Mouse (Mus musculus): Measurements from ENCODE around the gene Zfp239. TPM values are rescaled to one million over a fixed set of nuclear protein-coding genes. Genes with fewer than 3 reads are reported as not detected.
"Not testable (repeated sequence)": the region's sequence is repeated elsewhere in the genome, so short reads cannot be mapped to it uniquely, and the experiment has no call there.

Gene Zfp239
- total and polyA plus RNA-seq, 3 experiments, result 18.6 to 20.4 TPM; not detected in 1

DNA sequence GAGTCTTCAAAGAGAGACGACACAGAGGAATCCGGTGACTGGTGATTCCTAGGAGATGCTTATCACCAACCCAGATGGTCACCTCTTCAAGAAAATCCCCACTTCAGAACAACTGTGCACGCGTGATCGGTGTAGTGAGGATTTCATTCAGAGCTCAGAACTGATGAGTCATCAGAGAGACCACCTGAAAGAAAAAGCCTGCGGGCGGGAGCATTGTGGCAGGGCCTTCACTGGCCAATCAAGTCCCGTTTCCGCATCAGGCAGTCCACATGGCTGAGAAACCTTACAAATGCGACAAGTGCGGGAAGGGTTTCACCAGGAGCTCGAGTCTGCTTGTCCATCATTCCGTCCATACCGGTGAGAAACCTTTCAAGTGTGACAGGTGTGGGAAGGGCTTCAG lies 9.1 kb downstream of the Zfp239 start:
- Histone ChIP-seq H3K27me3 (ENCODE audit: control insufficient read depth in 1 of 2, insufficient read depth in 2 of 2, low read length in 2 of 2) (no peaks in the 10 kb centered on the region), H3K9ac (ENCODE audit: control insufficient read depth, low read depth, low read length, poor library complexity, severe bottlenecking) (no peak overlapping the region), H3K4me1 (ENCODE audit: control insufficient read depth in 1 of 2, insufficient read depth in 2 of 2, low read length in 2 of 2) (no peaks in the 10 kb centered on the region), H3K79me2 (ENCODE audit: control insufficient read depth, insufficient read depth, low read length, poor library complexity) (no peaks in the 10 kb centered on the region), H3K36me3 (ENCODE audit: control insufficient read depth in 1 of 2, insufficient read depth in 2 of 2, low read length in 2 of 2) (no peaks in the 10 kb centered on the region), H3K4me3 (ENCODE audit: control insufficient read depth in 1 of 2, insufficient read depth in 1 of 2, low read depth in 2 of 2, low read length in 2 of 2) (no peak overlapping the region), H3K27ac (ENCODE audit: control insufficient read depth, low read depth, low read length) (no peak overlapping the region), H3K9me3 (replicated peaks; ENCODE audit: insufficient read depth, low read length) (no peaks in the 10 kb centered on the region)
- DNase-seq (ENCODE audit: low read depth, low spot score), result no peak
- no peak for TF ChIP-seq CTCF (IDR thresholded peaks at IDR 0.05 in 2 of 3, conservative IDR thresholded peaks at IDR 0.05 in 1 of 3; ENCODE audit: control insufficient read depth in 1 of 3, insufficient read depth in 1 of 3, low read depth in 2 of 3, low read length in 3 of 3, poor library complexity in 1 of 3, severe bottlenecking in 1 of 3)
- TF ChIP-seq EP300 (IDR thresholded peaks at IDR 0.05; ENCODE audit: low read depth in 1 of 2, low read length in 2 of 2), result no peak
- no peak for TF ChIP-seq GATA1 (IDR thresholded peaks at IDR 0.05; ENCODE audit: low read depth, low read length)
- TF ChIP-seq NELFE (IDR thresholded peaks at IDR 0.05; ENCODE audit: low read depth, low read length), result no peak
- TF ChIP-seq POLR2A (IDR thresholded peaks at IDR 0.05; ENCODE audit: control insufficient read depth in 1 of 2, insufficient read depth in 1 of 2, low read depth in 1 of 2, low read length in 2 of 2, poor library complexity in 1 of 2), result no peak
- no peak for TF ChIP-seq MYB (IDR thresholded peaks at IDR 0.05; ENCODE audit: low read depth, low read length)
- TF ChIP-seq GABPA (IDR thresholded peaks at IDR 0.05; ENCODE audit: low read depth, low read length), result no peak
- TF ChIP-seq CHD1 (IDR thresholded peaks at IDR 0.05; ENCODE audit: low read depth, low read length), result no peak
- no peak for TF ChIP-seq POLR2AphosphoS2 (IDR thresholded peaks at IDR 0.05; ENCODE audit: low read length)

- not testable (repeated sequence) for H3K9ac ChIP-seq (ENCODE audit: control insufficient read depth, low read depth, low read length, poor library complexity, severe bottlenecking); H3K4me3 ChIP-seq (ENCODE audit: control insufficient read depth in 1 of 2, insufficient read depth in 1 of 2, low read depth in 2 of 2, low read length in 2 of 2); H3K27ac ChIP-seq (ENCODE audit: control insufficient read depth, low read depth, low read length); H3K27me3 ChIP-seq (ENCODE audit: control insufficient read depth in 1 of 2, insufficient read depth in 2 of 2, low read length in 2 of 2); H3K36me3 ChIP-seq (ENCODE audit: control insufficient read depth in 1 of 2, insufficient read depth in 2 of 2, low read length in 2 of 2); H3K79me2 ChIP-seq (ENCODE audit: control insufficient read depth, insufficient read depth, low read length, poor library complexity); DNase-seq (ENCODE audit: low read depth, low spot score); H3K4me1 ChIP-seq (ENCODE audit: control insufficient read depth in 1 of 2, insufficient read depth in 2 of 2, low read length in 2 of 2); H3K9me3 ChIP-seq (replicated peaks; ENCODE audit: insufficient read depth, low read length)
- peak; percentile 85 for TF ChIP-seq ZNF384 (IDR thresholded peaks at IDR 0.05; ENCODE audit: low read depth, low read length)
Measured at GRCm38 (mm10) chr6:117873450-117873849, 11.6 kb downstream of the Zfp239 start.

GRCm38 (mm10) chr6:117874621-117875281 lies 12.9 kb downstream of the Zfp239 start:
- Histone ChIP-seq H3K27me3 (ENCODE audit: control insufficient read depth in 1 of 2, insufficient read depth in 2 of 2, low read length in 2 of 2) (no peaks in the 10 kb centered on the region), H3K79me2 (ENCODE audit: control insufficient read depth, insufficient read depth, low read length, poor library complexity) (peaks cover 6% of the 10 kb centered on the region; the same call in 1 of the 2 replicates), H3K9me3 (replicated peaks; ENCODE audit: insufficient read depth, low read length) (no peaks in the 10 kb centered on the region), H3K4me3 (ENCODE audit: control insufficient read depth in 1 of 2, insufficient read depth in 1 of 2, low read depth in 2 of 2, low read length in 2 of 2) (no peak overlapping the region), H3K4me1 (ENCODE audit: control insufficient read depth in 1 of 2, insufficient read depth in 2 of 2, low read length in 2 of 2) (no peaks in the 10 kb centered on the region), H3K27ac (ENCODE audit: control insufficient read depth, low read depth, low read length) (no peak overlapping the region), H3K9ac (ENCODE audit: control insufficient read depth, low read depth, low read length, poor library complexity, severe bottlenecking) (no peak overlapping the region), H3K36me3 (ENCODE audit: control insufficient read depth in 1 of 2, insufficient read depth in 2 of 2, low read length in 2 of 2) (peaks cover 0 to 2% of the 10 kb centered on the region in 2 experiments; a peak in 1 of 4 replicates)
- TF ChIP-seq POLR2AphosphoS2 (IDR thresholded peaks at IDR 0.05; ENCODE audit: low read length) (no peak), ETS1 (IDR thresholded peaks at IDR 0.05; ENCODE audit: low read depth, low read length) (no peak), ZKSCAN1 (IDR thresholded peaks at IDR 0.05; ENCODE audit: low read depth, low read length) (no peak), UBTF (IDR thresholded peaks at IDR 0.05; ENCODE audit: borderline replicate concordance, insufficient read depth, low read depth, low read length) (no peak), MAFK (IDR thresholded peaks at IDR 0.05; ENCODE audit: borderline replicate concordance, low read depth, low read length) (no peak), TAL1 (IDR thresholded peaks at IDR 0.05; ENCODE audit: low read length) (no peak), ZNF384 (IDR thresholded peaks at IDR 0.05; ENCODE audit: low read depth, low read length) (no peak)
- no peak for DNase-seq (ENCODE audit: low read depth, low spot score)
